Mouse (Mus musculus) hematopoietic stem cell, adult 5-6 weeks (primary cell): ENCODE results near the gene Edem3. TPM values are rescaled to one million over a fixed set of nuclear protein-coding genes. Genes with fewer than 3 reads are reported as not detected.

Source experiments
- ATAC-seq, 2 experiments: fragments of 125-278 bp in 1 of 2; replicated peaks in 1 of 2; 2 replicates each; pipeline ENCODE4 v1.8.0; 2016 to 2017; ENCODE audit warnings: inconsistent platforms in 2 of 2, mild to moderate bottlenecking in 2 of 2, moderate number of reproducible peaks in 2 of 2, low read depth in 1 of 2, moderate TSS enrichment in 1 of 2; ENCODE audit not compliant: low FRiP score in 2 of 2, poor library complexity in 2 of 2, severe bottlenecking in 2 of 2, insufficient read depth in 1 of 2, low TSS enrichment in 1 of 2
- total RNA-seq: library from RNA; stranded (forward); fragments of 172-1452, 232-1000 nt; gene quantifications from 2 replicates; pipeline ENCODE4 v1.2.3, GENCODE M21; 2017

The Edem3 gene
- 37.6 and 40.8 TPM in 2 replicates for total RNA-seq

GRCm38 (mm10) chr1:151754881-151755659 is at the start of gene Edem3:
TSS of gene Edem3 (plus strand) at chr1:151755371.
- ATAC-seq = peak; percentile 95 to 96

GRCm38 (mm10) chr1:151705723-151706396 is 49.3 kb upstream of the Edem3 start:
- peak; percentile 70 to 74 for ATAC-seq

DNA sequence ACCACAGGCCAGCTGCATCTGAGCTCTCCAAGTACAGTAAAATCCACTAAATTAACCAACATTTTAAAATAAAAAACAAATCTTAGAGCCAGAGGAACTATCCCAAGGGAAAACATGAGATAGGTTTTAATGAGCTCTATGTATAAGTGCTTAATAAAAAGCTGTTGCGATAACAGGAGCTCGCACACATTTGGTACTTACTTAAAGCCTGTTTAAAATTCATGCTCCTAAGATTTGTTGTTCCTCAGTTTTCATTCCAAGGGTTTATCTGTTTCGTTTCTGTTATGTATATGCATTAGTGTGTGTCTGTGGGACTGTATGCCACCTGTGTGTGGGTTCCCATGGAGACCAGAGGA is 48.8 kb upstream of the Edem3 start:
- ATAC-seq = no peak

- no peak for ATAC-seq
These were observed 46.0 kb upstream of the Edem3 start for GRCm38 (mm10) chr1:151708966-151709733.

GRCm38 (mm10) chr1:151709734-151710022 is 45.5 kb upstream of the Edem3 start:
- ATAC-seq = peak in 1 of 2 experiments; percentile 22; a peak in 1 of 4 replicates

DNA sequence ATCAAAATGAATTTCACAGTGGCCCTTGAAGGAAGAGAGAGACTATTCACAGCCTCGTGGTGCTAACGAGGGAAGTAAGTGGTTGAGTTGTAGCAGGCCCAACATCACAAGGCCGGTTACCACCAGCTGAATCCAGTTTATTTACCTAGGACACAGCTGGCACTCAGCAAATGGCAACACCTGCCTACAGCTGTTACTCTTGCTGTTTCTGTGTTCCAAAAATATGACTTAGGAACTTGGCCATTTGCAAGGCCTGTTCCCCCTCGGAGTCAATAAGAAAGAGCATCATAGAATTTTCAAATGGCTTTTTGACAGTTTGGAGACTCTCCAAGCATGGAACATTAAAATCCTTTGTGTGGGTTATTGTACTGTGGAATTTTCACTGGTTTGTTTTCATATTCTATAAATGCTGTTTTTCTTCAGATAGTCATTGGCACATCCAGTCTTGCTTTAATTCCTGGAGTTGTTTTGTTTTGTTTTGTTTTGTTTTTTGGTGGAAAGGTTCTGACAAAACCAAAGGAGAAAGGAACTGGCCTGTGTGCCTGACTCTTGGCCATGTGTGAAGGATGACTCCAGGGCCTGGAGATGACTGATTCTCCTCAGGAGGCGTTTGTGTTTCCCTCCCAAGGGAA is 44.6 kb upstream of the Edem3 start:
- ATAC-seq = no peak

- no peak for ATAC-seq
These were observed 44.1 kb upstream of the Edem3 start for GRCm38 (mm10) chr1:151711062-151711461.

DNA sequence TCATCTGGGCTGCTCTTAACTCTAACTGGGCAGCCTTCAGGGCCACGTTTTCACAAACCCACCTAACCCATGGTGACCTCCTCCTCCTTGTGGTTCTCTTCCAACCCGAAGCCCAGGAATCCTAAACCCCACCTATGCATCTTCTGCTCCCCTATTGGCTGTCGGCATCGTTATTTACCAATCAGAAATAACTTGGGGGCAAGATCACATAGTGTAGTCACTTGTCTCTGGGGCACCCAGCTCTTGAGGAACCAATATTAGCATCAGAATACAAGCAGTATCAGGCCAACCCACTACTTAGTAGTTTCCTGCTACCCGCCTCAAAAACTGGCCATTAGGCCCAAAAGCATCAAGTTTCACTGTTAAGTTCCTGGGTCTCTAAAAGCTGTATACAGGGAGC is 42.5 kb upstream of the Edem3 start:
- ATAC-seq = no peak

DNA sequence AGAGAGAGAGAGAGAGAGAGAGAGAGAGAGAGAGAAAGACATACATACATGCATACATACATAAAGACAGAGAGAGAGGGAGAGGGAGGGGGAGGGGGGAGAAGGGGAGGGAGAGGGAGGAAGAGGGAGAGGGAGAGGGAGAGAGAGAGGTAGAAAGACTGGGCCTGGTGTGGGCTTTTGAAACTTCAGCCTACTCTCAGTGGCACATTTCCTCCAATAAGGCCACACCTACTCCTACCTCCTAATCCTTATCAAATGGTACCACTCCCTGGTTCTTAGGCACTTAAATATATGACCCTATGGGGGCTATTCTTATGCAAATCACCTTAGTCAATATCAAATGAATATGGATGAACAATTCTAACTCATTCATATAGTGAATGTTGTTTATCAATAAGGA is 41.5 kb upstream of the Edem3 start:
- ATAC-seq = no peak

DNA sequence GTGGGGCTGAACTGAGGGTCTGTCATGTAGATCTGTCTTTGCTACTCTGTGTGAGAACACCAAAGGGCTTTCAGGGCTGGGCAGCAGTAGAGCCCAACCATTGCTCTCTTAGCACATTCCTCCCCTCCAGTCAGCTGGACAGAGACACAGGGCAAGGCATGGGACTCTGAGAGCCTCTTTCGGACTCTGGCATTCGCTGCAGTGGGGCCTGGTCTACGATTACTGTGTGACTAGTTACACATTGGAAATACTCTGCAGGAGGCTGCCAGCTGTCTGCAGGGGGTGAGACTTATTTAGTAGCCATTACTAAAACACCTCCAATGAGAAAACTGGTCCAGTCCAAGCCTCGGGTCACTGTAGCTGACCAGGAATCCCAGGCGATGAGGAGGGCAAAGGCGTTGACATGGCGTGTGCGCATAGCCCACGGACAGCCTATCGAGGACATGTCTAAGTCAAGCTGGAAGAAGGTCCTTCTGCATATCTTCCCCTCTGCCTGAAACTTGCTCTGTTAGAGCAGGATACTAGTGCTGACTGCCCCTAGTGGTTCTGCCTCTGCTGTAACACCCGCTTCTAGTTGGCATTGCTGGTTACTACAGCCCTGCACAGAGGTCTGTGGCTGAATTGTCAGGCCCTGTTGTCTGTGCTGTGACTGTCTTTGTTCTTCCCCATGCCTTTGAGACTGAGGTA is 39.0 kb upstream of the Edem3 start:
- ATAC-seq = 0 out of 4 replicates have a peak, but pooled peaks of 1 of the 2 experiments have one; percentile 12

- no peak for ATAC-seq
These were observed 37.5 kb upstream of the Edem3 start for GRCm38 (mm10) chr1:151717624-151718023.

GRCm38 (mm10) chr1:151718575-151718974 is 36.6 kb upstream of the Edem3 start:
- peak; percentile 66 to 71; a peak in 2 of 4 replicates for ATAC-seq

- no peak for ATAC-seq
These were observed 35.3 kb upstream of the Edem3 start for GRCm38 (mm10) chr1:151719911-151720310.

GRCm38 (mm10) chr1:151720566-151720965 is 34.6 kb upstream of the Edem3 start:
- ATAC-seq = no peak

DNA sequence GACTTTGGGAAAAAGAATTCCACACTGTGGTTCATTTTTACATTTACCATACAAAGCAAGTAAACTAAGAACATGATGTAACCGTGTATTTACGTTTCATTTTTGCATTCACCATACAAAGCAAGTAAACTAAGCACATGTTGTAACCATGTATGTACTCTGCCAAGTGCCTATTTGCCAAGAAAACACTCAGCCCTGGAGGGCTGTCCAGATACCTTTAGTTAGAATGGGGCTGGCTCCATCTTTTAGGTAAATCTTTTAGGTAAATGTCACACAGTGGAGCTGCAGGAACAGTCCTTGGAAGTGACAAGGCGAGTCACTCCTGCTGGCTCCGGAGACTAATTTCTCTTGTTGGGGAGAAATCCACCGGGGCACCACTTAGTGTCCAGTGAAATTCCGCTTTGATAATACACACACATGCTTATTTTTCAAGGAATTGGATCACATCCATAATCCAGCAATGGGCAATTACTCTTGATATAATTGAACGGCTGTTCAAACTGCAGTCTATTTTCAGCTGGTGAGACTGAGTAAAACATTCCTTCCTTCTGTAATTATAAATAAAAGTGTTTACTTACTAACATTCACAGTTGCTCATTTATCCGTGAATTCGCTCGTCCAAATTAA is 33.7 kb upstream of the Edem3 start:
- ATAC-seq = no peak

GRCm38 (mm10) chr1:151723771-151724170 is 31.4 kb upstream of the Edem3 start:
- ATAC-seq = no peak

DNA sequence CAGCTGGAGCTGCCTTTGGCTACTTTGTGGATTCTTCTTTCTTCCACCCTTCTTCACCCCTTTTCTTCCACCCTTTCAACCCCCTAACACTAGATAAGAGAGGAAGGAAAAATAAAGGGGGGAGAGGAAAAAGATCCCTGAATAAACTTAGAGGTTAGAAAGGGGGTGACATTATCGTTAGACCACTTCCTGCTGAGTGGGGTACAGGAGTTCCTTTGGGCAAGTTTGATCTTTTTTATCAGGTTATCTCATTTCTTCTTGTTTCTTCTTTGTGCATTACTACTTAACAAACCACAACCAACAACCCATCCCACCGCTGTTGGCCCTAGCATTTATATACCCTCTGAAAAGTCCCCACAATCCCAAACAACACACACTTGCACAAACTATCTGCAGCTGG is 29.6 kb upstream of the Edem3 start:
- ATAC-seq = no peak
